Mouse (Mus musculus) frontal cortex, adult 2 months (tissue): ENCODE data around the gene Sarm1. TPM values are rescaled to one million over a fixed set of nuclear protein-coding genes. Genes with fewer than 3 reads are reported as not detected.

Experiments used
- DNase-seq, 2 experiments: peaks; one replicate each; pipeline ENCODE4 v3.0.0; 2022; ENCODE audit warnings: low spot score in 1 of 2; ENCODE audit errors: extremely low spot score in 1 of 2
- polyA plus RNA-seq: library from polyadenylated mRNA; depleted of rRNA; stranded (reverse); fragments of >200 nt; gene quantifications from 2 replicates; pipeline ENCODE4 v1.2.3, GENCODE M21; 2012

The Sarm1 gene
- polyA plus RNA-seq, 1 experiment, result 29.2 TPM

DNA sequence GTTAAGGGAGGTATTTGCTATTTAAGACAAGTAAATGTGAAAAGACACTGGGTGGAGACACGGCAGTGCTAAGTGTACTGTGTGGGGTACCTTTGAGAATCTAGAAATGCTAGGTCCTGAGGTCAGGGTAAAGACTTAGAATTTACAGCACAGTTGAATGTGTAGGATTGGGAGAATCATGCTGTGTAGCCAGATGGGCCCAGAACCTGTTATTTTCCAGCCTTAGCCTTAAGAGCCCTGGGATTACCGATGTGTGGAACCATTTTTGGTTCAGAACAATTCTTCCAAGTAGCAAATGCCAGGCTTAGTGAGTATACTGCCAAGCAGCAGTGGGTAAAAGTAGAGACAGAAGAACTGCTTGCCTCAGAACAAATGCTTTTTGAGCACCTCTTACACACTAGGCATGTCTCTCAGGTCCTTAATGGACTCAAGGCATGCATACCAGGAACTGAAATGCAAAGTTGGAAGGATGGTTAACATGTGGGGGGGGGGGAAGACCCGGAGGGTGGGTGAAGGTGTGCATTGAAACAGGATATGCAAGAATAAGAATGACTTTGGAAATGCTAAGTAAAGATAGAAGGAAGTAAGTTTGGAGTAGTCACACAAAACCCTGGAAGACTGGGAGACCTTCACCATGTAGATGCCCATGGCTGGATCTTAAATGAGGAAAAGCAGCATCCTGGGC, 15.7 kb upstream of the Sarm1 start:
- DNase-seq, result no peak

DNA sequence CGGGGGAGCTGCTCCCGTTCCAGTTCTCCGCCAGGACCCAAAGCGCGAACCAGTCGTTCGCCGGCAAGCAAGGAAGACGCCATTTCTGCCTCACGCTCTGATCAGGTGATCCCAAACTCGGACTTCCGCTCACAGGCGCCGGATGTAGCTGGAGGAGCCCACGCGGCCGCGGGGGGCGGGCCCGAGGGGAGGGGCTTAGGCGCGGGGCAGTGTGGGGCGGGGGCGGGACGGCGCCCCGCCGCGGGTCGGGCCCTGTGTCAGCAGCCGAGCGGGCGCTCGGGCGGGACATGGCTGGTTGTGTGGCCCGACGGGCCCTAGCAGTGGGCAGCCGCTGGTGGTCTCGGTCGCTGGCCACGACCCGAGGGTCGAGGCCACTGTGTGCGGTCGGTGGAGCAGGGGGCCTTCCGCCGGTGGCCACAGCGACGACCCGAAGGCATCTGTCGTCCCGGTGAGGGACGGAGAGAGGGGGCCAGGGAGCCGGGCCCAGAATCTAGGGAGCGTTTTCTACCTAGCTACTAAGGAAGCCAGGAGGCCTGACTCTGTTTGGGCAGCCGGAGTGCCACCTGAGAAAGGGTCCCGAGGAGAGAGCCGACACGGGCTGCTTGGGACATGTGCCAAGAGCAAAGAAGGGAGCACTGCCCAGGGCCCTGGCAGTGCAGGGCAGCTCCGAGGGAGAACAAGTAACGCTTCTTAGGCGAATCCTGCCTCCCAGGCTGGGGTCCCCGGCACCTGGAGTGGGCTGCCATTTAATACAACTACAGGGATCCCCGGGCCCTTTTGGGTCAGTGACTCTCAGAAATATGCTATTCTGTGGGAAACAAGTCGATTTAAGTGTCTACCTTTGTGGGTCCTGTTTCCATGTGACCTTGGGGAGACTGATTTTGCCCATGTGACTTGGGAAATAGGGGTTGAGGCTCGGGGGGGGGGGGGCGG, 14.7 kb upstream of the Sarm1 start, which contains the start of the genes Tmem199 and Poldip2:
Tmem199 (minus strand) TSS at position 148 of the 933 bp plus-strand sequence.
Poldip2 (plus strand) TSS at position 169 of the 933 bp plus-strand sequence.
- DNase-seq, result peak; percentile 81 to 90

DNA sequence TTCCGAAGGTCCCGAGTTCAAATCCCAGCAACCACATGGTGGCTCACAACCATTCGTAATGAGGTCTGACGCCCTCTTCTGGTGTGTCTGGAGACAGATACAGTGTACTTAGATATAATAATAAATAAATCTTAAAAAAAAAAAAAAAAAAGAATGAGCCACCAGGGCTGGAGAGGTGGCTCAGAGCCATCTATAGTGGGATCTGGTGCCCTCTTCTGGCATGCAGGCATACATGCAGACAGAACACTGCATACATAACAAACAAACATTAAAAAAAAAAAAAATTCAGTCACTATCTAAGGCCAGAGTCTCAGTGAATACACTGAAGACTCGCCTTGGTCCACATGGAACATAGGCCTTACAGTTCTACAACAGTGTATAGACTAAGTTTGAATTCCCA, 11.6 kb upstream of the Sarm1 start:
- no peak for DNase-seq

DNA sequence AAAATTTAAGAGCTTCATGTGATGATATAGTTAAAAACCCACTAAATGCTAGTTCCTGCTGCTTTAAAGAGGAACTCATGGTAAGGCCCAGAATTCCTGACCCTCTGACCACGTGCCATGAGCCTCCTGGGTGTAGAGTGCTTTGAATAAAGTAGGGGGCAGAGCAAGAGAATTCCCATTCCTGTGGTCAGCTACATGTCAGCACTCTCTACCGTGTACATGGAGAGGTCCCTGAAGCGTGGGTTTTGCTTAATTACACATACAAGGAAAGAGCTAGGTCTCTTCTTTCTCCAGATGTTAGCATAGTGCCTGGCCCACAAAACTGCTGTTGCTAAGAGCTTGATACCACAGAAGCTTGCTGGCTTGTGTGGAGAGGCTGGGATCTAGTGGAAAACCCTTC, 7.9 kb upstream of the Sarm1 start:
- no peak for DNase-seq

DNA sequence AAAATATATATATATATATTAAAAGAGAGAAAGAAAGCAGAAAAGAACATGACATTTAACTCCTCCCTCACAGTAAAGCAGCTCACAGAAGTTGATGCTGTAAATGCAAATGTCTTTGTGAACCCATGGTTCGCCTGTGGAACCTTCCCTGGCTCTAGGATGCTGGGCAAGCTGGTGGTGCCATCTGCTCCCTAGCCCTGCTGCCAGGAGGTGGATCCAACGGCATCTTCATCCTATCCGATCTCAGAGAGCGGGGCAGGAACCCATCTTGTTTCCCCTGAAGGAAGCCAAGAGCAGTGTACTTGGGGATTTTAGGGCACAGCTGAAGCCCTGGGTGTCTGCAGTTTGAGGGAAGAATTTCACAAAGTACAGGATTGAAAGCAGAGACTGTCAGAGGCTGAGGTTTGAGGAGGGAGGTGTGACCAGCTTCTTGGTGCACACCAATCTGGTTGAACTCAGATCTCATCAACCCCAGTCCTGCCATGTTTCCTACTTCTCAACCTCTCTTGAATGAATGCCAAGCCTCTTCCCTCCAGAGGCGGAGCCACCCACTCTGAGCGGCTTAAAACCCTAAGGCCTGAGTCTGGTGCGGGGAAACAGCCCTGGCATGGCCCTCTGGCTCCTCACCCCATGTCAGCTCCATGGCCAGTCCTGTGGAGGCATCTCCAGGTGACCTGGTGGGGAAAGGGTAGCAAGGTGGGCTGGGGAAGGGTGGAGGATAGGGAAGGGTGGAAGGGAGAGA, 5.5 kb upstream of the Sarm1 start, which contains the start of gene Sebox:
Sebox (plus strand) TSS at position 539 of the 742 bp plus-strand sequence.
- DNase-seq, result peak in 1 of 2 experiments; percentile 37

DNA sequence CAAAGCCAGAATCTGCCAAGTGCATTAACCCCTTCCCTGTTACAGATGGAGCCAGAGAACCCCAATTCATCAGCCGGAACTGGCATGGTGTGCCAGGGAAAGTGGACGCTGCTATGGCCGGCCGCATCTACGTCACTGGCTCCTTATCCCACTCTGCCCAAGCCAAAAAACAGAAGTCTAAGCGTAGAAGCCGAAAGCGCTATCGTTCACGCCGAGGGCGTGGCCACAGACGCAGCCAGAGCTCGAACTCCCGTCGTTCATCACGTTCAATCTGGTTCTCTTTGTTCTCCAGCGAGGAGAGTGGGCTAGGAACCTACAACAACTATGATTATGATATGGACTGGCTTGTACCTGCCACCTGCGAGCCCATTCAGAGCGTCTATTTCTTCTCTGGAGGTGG, 4.0 kb upstream of the Sarm1 start:
- DNase-seq, result no peak

DNA sequence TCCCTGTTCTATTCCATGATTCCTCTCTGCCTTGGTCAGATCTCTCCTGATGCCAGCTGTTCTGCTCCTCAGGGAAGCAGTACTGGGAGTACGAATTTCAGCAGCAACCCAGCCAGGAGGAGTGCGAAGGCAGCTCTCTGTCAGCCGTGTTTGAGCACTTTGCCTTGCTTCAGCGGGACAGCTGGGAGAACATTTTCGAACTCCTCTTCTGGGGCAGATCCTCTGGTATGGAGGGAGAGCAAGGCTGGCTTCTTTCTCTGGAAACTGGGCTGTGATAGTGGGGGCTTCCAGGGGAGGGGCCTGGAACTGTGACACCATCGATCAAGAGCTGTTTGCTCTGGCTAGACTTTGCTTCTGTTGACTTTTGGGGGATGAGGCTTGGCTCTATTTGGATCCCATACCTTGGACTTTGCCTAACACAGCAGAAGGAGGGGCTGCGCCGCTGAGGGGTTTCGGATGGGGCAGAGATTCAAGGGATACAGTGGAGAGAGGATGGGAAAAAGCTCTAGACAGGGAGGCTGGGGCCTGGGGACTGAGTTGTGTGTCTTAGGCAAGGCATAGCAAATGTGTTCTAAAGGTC, 3.2 kb upstream of the Sarm1 start:
- DNase-seq, result no peak

DNA sequence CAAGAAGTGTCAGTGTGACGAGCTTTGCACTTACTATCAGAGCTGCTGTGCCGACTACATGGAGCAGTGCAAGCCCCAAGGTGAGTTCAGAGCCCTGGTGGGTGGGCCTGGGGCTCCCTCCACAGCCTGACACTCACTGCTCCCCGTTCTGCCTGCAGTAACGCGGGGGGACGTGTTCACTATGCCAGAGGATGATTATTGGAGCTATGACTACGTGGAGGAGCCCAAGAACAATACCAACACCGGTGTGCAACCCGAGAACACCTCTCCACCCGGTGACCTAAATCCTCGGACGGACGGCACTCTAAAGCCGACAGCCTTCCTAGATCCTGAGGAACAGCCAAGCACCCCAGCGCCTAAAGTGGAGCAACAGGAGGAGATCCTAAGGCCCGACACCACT, 2.0 kb upstream of the Sarm1 start:
- DNase-seq, result no peak

DNA sequence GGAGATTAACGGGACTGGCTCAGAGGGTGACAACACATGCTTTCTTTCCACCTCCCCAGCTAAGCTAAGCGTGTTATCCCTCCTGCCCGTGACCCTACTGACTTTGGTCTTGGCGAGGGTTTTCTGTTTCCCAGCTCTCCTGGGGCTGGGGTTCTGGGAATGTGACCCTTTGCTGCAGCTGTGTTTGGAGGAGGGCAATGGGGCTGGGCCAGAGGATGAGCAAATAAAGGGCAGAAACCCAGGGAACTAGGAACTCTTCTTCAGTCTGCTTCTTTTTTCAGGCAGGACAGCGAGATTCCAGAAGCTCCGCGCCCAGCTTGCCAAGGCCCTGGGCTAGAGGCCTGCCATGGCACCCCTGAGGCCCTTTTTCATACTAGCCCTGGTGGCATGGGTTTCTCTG, 1.4 kb upstream of the Sarm1 start, which contains the start of gene Vtn:
Vtn (plus strand) TSS at position 88 of the 400 bp plus-strand sequence.
- no peak for DNase-seq

DNA sequence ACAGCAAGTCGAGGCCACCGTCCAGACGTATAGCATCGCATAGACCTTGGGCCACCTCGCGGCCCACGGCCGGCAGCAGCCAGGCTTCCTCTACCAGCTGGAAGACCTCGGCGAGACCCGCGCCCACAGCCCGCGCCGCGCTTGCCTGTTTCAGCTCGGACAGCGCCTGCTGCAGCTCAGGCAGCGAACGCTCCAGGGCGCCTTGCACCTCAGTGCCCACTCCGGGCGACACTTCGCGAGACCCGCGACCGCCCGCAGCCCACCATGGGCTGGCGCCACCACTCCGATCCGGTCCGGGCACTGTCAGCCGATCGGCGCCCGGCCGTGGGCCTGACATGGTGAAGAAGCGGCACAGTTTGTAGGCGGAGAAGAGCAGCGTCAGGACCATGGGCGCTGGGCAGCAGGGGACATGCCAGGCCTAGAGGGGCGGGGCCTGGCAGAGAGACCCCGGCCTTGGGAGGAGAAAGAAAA, 448 bp downstream of the Sarm1 start:
- peak in 1 of 2 experiments; percentile 38 for DNase-seq

DNA sequence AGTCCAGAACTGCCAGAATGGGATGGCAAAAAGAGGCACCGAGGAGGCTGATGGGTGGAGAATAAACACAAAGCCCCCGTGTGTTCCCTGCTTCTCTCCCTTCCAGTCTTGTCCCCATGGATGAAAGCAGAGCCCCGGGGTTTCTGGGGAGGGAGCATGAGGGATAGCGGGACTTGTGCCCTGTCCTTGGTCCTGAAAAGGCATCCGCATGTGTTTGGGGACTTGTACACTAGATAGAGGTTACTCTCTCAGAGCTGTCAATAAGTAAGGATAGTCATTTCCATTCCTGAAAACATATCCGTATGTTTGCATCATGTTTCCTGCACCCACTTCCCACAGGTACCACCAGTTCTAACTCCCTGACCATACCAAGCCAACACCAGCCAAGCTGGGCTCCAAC, 1.6 kb downstream of the Sarm1 start:
- no peak for DNase-seq

DNA sequence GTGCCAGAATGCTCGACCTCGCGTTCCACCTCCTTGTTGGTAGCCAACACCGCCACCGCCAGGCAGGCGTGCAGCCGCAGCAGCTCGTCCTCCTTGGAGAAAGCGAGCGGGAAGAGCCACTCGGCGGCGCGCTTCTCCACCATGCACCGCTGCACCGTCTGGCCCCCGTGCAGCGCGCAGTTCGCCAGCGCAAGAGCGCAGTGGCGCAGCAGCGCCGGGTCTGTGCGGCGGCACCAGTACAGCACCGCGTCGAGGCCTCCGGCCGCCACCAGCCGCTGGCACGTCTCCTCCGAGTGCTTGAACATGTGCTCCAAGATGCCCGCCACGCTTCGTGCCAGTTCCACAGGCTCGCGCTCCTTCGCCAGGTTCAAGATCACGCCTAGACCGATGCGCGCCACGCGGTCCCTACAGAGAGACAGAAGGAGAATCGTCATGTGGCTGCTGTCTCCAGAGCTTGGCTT, 6.7 kb downstream of the Sarm1 start:
- peak in 1 of 2 experiments; percentile 62 for DNase-seq

DNA sequence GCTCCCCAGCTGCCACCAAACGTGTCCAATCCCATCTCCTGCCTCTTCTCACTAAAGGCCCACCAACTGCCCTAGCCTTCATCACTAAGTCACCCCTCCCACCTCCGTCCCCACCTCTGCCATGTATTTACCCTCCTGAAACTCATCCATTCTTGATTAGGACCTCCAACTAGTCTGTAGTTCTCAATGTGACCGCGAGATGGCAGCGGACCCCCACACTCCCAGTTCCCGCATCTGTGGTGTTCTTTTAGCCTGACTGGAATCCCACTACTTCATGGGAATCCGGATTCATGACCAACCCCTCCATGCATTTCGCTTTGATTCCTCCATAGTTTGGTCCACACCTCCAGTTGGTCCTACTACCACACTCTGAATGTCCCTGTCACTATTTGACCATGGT, 9.4 kb downstream of the Sarm1 start:
- peak in 1 of 2 experiments; percentile 86 for DNase-seq

DNA sequence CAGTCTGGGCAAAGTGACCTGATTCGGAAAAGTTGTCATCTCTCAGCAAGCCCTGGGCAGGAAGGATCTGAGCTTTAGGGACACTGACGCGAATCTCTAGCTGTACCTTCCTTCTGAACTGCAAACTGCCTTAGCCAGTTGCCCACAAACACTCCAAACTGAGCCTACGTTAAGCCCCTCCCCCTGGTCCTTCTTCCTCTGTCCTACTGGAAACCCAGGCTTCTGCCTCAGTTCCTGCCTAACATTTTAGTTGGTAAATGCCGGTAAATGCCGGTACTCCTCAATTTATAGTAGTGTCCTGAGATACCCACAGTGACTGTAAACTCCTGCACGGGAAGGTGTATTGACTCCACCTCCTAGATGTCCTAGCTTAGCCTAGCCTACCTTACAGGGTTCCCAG, 13.9 kb downstream of the Sarm1 start:
- DNase-seq, result no peak

DNA sequence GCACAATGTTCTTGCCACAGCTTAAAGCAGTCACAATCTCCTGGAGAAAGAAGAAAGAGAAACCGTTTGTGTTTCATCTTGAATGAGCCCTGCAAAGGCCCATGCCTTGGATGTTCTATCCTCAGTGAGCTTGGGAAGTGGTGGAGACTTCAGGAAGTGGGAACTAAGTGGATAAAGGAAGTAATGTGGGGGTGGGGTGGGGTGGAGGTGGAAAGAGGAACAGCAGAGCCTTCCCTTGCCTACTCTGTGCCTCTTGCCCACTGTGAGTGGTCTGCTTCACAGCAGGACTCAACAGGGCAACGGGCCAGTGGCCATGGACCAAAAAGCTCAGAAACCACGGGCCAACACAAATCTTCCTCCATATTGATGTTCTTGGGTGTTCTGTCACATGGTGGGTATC, 22.3 kb downstream of the Sarm1 start:
- no peak for DNase-seq

DNA sequence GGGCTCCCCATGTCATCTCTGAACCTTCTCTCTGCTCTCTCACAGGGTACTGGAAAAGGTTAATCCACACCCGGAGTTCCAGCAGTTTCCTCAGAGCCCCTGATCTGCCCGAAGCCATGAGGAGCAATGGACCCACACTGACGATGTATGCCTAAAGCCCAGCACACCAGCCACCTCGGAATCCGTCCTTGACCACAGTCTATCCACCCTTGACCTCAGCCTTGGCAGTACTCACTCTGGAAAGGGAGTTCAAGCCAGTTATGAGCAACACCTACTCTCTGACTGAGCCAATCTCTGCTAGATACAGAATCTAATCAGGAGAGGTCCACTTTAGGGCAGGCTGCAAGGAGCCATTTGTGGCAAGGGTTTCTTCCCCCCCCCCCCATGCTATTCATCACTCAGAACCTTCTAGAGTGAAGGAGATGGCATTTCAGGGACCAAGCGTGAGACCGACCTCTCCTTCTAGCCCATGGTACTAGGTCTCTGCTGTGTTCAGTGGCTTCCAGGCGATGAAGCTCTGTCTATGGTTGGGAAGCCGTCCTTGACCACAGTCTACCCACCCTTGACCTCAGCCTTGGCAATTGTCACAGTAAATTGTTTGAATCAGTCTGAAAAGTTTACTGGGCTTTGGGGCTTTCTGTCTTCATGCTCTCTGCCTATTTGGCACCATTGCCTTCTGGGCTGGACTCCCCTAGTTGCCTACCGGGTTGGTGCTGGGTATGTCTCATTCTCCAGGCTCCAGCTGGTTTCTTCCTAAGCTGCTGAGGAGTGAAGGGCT, 26.0 kb downstream of the Sarm1 start:
- no peak for DNase-seq

DNA sequence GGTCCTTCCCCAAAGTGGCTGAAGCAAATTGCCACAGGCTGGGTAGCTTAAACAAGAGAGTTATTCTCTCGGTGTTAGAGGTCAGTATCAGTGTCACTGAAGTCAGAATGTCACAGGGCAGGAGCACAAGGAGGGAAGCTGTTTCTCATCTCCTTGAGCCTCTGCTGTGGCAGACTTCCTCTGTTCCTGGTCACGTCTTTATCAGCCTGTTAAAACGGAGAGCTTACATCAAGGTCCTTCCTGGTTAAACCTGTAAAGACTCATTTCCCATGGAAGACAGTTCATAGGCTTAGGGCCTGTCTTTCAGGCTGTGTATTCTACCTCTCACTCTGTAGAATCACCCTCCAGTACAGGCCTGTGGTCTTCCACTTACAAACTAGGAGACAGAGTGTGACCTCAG, 29.6 kb downstream of the Sarm1 start:
- no peak for DNase-seq

DNA sequence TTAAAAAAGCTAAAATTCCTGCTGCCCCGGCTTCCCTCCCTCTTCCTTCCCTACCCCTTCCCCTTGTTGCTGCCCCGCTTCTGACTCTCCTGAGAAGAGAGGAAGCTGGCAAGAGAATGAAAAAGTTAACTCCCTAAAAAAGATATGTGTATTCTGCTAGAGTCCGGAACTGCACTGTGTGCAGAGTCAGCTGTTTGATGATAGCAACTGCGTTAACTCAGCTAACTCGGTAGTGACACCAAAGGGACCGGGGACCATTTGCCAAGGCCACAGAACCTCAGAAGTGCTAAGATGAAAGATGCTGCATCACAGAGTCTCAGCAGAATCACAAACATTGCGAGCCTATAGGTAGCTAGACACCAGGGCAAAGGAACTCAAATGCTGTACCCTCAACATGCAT, 30.0 kb downstream of the Sarm1 start:
- DNase-seq, result no peak

DNA sequence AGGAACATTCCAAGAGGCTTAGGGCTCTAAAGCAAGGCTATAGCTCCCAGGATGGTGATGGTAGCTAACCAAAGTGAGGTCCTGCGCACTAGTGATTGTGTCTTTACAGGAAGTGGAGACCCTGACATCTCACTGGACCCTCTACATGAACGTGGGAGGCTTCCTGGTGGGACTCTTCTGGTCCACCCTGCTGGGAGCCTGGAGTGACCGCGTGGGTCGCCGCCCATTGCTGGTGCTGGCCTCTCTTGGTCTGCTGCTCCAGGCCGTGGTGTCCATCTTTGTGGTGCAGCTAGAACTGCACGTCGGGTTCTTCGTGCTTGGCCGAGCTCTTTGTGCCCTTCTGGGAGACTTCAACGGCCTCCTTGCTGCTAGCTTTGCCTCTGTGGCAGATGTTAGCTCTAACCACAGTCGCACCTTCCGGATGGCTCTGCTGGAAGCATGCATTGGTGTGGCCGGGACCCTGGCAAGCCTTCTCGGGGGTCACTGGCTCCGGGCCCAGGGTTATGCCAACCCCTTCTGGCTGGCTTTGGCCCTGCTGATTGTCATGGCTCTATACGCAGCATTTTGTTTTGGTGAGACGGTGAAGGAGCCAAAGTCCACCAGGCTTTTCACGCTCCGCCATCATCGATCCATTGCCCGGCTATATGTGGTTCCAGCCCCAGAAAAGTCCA, 31.2 kb downstream of the Sarm1 start:
- DNase-seq, result no peak
